Mouse (Mus musculus): ENCODE results near the gene Cpn2.

- TF ChIP-seq CEBPB (IDR thresholded peaks at IDR 0.05; ENCODE audit: low read depth): no peak
- TF ChIP-seq CTCF (IDR thresholded peaks at IDR 0.05; ENCODE audit: control insufficient read depth, insufficient read depth, insufficient read length): no peak
- no peak for TF ChIP-seq USF1 (IDR thresholded peaks at IDR 0.05; ENCODE audit: low read depth)
- TF ChIP-seq MYOD1 (IDR thresholded peaks at IDR 0.05; ENCODE audit: control insufficient read depth, insufficient read length, low read depth): no peak
- no peak for TF ChIP-seq FOSL1 (IDR thresholded peaks at IDR 0.05; ENCODE audit: insufficient read depth, low read length, poor library complexity, severe bottlenecking)
These were observed 4.1 kb downstream of the Cpn2 start for GRCm38 (mm10) chr16:30263156-30263555.
